Mouse (Mus musculus) c-Kit-positive CD71-positive TER-119-negative erythroid progenitor cells, embryonic 14.5 days (primary cell): ENCODE measurements around the gene Fam122a.

Source experiments
- DNase-seq: peaks from one replicate; pipeline ENCODE4 v3.0.0-alpha.2; 2013; ENCODE audit warnings: low read depth

Fam122a gene

DNA sequence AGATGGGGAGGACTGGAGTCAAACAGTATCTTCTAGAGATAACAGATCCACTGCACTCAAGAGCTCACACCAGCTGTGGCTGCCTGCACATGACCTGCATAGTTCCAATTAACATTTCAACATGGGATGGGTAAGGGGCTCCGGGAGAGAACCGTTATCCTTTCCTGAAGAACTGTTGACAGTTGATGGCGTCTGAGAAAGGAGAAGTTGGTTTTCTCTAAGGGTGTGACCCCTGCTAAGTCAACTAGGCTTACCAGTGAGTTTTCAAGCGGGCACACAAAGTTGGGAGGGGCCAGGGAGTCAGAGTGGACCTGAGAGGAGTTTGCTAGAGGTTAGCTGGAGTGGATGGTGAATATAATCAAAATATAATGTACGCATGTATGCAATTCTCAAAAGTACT lies 13.1 kb upstream of the Fam122a start:
- no peak for DNase-seq

DNA sequence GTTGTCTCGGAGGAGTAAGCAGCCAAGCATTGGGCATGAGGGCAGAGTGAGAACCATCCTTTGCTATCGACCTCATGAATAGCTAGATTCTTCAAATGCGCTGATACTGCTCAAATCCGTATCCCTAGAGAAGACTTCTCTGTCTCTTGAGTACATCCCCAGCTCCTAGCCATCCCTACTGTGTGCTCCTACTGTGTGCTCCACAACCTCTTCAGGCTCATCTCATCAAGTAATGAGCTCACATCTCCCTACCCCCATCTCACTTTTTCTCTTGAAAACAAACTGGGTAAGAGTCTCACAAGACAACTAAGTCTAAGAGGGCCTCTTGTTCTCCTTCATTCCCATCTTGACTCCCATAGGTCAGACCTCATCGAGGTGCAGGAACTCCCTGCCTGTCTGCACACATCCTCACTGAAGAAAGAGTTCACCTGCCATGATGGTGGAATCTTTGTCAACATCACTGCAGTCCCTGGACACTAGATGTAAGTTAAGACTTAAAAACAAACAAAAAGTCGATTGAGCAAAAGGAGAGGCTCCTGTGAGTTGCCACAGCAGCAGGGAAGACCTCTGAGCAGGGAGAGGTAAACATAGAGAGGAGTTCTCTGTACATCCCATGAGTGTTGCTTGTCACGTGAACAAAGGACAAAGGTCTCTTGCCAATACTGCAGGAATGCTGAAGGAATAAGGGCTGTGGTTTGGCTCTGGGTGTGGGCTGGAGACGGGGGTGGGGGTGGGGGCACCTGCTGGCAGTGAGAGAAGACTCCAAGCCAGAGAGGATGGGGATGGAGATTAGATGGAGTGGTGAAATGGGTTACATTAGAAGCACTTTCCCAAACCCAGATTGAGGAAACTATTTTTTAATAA lies 9.5 kb upstream of the Fam122a start:
- no peak for DNase-seq

DNA sequence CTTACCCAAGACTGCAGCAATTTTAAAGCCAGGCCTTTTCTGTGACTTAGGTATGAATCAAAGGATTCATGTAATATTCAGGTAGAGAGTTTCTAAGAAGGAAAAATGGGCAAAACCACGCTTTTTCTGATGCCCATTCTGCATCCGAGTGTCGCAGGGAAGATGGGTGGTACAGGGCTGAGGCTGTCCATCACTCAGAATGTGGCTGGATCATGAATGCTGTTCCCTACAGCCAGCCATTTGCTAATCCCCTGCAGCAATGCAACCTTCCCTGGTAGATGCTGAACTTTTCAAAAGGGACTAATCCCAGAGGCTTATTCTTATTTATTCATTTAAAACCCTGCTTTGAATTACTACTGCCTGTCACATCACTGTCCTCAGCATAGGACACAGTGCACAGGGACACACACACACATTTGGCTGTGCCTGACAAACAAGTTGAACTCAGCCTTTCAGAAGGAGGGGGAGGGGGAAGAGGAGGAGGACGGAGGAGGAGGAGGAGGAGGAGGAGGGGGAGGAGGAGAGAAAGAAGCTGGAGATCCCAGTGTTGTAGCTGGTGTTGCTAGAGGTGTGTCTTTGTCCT lies 7.5 kb upstream of the Fam122a start:
- DNase-seq, result no peak

DNA sequence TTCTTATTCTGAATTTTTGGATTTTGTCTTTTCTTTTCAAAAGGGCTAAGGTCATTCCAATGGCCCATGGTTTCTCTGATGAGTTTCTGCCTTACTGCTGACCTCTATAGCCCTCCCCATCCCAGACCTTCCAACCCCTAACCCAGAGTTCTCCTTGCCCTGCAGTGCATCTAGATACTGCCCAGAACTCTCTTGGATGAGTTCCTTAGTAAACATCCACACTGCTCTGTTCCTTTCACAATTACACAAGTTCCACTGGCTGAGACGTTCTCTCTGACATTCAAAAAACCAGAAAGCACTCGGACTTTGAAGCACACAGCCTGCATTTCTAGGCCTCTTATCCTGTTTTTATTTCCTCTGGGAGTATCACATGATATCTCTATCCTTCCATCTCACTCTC lies 3.8 kb upstream of the Fam122a start:
- DNase-seq, result no peak

DNA sequence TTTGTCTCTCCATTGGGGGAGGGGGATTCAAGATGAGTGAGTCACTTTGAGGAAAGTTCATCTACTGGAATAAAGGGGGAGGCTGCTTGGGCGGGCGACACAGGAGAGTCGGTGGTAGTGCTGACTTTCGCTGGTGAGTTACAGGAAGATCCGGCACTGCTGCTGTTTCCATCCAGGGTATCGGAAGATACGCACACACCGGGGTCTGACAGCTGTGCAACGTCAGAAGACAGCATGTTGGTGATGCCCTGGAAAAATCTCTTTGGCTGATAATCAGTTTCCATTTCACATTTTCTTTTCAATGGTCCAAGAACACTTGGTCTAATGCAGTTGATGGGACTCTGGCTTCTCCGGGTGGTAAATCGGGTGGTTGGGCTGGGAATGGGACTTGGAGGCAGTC lies 695 bp downstream of the Fam122a start:
- peak; percentile 27 for DNase-seq

DNA sequence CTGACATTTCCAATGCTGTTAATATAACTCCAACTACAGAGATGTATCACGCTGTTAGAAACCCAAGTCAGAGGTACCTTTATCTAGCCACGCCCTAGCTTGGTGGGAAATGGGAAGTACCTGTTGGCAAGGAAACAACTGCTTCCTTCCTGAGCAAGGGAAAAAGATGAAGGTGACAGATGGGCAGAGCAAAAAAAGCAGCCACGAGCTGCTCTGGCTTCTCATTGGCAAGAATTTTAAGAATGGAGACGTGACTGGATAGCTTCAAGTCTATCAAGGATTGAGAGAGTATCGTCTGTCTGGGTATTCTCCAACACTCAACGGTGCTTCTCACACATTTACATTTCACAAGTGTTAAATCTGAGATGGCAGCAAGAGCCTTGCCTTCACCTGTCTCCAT lies 1.9 kb downstream of the Fam122a start:
- no peak for DNase-seq

DNA sequence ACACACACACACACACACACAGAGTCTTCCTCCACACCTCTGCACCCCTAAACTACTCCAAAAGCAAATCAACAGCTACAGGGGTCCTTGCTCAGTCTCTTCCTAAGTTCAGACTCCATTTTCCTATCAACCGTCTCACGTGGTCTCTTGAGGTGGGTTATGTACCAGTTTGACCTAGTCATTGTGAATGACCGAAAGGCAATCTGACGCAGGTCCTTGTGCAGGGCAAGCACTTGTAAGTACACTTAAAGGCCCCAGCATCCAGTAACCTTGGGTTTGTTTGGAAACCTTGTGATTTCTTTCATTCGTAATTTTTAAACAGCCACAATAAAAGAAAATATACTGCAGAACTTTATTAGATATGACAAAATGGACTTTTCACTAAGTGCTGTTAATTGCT lies 4.6 kb downstream of the Fam122a start:
- no peak for DNase-seq

DNA sequence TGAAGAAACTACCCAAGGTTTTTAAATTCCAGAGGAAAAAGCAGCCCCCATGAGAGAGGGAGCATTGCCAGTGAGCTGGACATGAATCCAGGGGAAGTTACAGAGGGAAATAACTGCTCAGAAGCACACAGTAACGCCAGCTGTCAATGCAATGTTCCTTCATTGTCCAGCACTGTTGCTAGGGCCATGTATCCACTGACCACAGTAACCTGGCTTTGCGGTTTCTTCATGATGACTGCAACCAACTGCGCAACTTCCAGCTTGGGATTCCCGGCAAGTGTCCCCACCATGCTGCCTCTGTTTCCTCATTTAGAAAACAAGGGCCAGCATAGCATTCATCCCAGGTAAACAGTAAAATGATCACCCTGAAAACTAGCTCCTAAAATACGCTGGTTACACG lies 5.6 kb downstream of the Fam122a start:
- no peak for DNase-seq

DNA sequence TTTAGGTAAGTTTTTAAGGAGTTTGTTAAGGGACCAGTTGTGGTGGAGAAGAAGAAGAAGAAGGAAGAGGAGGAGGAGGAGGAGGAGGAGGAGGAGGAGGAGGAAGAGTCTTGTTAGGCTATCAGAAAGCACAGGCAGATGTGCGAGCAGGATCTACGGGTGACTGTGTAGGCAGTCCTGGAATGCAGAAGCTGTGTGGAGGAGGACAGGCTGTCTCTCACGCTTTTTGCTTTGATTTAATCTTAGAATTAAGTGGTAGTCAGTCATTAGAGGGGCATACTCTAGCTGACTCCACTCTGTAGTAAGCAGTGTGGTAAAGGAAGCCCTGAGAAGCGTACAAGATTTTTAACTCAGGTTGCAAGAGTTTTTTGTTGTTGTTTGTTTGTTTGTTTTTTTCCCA lies 7.9 kb downstream of the Fam122a start:
- DNase-seq, result no peak

DNA sequence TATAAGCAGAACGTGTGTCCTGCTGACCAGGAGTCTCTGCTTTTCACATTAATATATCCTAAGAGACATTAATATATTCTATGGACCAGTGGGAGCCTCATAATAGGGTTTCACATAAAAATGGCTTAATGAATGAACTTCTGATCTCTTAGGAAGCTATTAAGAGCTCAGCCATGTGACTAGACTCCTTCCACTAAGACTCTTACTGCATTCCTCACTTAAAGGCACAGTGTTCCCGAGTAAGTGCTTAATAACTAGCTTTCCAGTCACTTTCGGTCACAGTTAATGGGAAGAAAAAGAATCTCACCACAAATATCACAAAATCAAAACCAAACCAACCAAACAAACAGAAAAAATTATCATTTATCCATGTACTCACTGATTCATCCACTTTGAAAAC lies 8.5 kb downstream of the Fam122a start:
- no peak for DNase-seq

DNA sequence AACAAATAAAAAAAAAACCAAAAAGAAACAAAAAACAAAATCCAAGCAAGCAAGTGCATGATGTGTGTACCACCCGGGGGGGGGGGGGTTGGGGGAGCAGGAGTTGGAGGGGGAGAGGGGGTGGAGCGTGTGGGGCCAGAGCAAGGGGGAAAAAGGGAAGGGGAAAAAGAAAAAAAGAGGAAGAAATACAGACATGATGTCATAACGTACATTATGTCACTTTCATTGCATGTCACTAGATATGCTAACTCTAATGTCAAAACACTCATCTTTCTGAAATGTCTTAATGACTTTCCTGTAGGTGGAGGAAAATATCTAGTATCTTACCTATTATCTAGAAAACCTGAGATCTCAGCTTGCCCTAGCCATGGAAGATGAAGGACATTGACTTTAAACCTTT lies 14.1 kb downstream of the Fam122a start:
- DNase-seq, result no peak

DNA sequence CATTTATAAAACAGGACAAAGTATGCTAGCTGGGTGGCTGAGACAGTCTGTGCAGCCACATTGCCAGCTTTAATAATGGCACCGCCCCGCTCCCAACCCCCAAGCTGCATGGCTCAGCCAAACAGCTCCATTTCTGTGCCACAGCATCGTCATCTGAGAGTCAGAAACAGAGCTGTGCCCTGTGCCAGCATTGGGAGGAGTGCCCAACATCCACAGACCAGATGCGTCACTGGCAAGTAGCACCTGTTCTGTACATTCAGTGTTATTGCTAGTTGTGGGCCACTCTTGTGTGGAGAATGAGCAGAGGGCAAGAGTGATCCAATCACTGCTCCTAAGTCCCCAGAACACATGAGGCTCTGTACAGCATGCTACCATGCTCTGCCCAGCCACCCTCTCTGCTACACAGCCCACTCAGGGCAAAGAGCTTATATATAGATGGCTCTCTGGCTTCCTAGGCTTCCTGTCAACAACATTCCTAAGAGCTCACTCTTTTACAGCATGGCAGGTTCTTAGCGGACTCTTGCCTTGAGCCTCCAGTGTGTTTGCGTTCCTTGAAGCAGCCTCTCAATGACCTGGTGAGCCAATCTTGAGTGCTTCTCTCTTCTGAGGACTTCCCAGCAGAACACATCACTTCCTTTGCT lies 20.4 kb downstream of the Fam122a start:
- no peak for DNase-seq

DNA sequence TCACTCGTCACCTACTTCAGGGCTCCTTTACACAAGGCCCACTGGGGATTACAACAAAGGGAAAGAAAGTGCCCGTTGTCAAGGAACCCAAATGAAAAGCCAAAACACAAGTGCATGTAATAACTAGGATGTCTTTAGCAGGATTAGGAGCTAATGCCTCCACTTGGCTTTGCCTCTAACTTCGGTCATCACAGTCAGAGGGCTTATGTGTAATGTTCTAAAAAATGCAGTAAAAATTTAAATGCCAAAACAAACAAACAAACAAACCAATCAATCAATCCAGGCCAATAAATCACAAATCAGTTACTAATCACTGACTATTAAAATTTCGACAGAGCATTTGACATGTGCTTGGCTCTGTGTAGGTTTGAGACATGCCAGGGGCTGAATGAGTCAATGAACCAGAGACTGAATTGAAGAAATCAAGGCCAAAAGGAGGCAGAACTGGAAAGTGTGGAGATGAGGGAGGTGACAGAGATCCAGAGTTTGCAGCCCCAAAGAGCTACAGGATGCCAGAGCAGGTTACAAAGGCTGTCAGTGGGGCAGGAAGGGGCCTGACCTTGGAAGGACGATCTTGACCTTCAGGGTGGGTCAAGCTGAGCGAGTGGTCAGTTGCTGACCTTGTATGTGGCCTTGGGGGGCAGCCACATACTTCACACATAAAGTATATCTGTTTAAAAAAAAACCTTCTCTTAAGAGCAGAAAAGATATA lies 21.8 kb downstream of the Fam122a start:
- no peak for DNase-seq

DNA sequence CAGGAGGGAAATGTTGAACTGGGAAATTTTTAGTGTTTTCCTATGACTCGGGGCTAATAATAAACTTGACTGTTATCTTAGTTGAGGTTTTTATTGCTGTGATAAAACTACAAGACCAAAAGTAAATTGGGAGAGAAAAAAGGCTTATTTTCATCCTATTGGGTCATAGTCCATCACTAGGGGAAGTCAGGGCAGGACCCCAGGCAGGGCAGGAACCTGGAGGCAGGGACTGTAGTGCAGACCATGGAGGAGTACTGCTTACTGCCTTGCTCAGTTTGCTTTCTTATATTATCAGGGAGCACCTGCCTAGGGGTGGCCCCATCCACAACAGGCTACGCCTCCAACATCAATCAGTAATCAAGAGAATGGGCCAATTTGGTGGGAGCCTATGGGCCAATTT lies 22.7 kb downstream of the Fam122a start:
- DNase-seq, result no peak

DNA sequence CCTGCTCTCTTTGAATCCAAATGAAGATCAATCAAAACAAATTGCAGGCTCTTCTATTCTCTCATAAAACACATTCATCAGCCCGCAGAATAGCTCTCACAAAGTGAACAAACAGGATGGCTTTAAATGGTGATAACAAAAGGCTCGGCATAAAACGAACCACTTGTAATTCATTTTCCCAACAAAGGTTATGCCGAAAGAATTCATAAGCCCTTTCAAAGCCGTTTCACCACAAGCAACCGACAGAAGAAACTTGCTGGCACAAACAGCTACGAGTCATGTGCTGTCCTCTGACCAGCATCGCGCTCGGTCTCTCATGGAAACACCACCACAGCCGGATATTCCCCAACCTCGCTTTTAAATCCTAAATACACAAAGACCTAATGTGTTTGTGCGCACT lies 23.8 kb downstream of the Fam122a start:
- no peak for DNase-seq

DNA sequence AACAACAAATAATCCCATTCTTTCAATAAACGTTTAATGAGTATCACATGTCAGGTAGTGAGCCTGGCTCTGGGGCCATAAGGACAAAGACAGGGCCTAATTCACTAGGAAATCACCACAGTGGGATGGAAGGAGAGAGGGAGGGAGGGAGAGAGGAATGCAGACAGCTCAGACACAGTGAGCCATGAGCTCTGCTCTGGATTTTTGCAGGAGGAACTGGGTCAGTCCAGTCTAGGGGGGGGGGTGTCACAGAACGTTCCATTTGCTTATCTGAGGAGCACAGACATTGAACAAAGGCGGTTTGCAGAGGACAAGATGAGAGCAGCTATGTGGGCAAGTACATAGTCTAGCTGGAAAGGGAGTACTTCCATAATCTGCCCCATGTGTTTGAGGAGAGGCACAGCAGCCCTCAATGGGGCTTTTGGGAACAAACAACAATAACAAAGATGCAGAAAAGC lies 24.7 kb downstream of the Fam122a start:
- peak; percentile 57 for DNase-seq

DNA sequence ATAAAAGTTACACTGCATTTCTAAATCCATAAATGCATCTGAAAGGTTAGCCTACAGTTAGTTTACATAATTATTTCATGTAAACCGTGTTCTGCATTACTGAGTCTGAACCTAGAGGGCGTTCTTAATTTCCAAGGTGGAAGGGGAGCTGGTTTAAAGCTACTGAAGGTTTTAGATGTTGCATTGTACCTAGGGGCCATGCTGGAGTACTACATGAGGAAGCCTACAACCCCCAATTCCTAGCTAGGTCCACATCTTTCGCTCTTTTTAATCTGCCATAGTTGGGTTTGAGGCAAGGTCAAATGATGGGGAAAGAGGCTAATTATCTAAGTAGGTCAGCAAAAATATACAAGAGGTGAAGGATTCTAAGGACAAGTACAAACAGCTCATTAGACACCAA lies 25.5 kb downstream of the Fam122a start:
- DNase-seq, result no peak

DNA sequence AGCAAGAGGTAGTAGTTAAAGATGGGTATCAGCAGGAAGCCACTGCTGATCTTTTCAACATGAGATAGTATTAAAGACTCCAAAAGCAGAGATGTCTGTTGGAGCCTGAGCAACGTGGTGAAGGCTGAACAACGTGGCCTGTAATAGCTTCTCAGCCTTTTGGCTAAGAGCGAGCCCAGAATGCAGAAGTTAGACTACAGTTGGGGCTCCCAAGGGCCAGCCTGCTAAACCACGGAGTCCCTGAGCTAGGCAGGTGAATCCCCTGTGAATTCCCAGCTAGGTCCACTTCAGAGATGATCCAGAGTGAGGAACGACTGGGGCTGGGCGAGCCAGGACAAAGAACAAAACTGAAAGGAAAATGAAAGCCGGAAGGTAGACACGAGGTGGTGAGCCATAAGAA lies 26.4 kb downstream of the Fam122a start:
- DNase-seq, result no peak

DNA sequence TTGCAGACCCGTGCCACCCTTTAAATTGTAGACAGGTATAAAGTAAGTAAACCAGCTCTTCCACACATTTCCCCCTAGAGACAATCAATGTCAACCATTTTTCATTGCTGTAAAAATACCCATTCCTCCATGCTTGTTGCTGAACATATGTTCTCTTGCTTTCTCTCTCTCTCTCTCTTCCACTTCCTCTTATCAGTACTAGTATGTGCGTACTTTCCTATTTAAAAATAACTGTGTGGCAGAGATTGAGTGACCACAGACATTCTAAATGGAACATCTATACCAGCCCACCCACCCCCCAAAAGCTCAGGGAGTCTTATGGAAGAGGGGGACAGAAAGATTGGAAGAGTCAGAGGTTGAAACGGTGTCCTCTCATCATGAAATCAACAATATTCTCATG lies 32.8 kb downstream of the Fam122a start:
- no peak for DNase-seq

DNA sequence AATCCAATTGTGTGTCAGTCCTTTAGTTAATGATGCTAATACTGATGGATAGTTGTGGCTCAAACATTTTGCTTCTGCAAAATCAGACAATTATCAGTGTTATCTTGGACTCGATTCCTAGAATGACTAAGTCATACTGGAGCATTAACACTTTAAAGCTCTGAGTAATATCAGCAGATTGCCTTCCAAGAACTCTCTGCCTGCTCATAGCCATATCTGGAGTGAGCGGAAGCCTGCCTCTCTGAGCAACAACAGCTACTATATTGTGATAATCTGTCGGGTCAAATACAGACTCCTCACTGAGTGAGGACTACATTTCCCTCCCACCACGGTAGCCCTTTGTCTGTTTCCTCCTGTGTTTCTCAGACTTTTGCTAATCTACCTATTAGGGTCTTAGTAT lies 37.4 kb downstream of the Fam122a start:
- DNase-seq, result peak; percentile 52

DNA sequence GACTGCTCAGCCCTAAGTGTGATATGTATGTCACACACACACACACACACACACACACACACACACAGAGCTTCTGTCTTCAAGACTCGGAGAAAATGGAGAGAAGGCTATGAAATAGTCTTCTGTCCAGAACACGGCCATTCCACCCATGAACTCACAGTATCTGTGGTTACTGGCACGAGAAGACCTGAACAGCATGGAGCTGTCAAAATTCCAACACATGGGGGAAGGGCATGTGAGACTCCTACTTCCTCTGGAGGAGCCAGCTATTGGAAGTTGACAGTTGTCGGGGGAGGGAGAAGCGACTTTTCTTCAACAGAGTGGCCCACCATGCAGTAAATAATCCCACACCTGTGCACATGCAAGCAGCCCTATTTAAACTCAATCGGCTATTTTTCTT lies 42.9 kb downstream of the Fam122a start:
- no peak for DNase-seq

DNA sequence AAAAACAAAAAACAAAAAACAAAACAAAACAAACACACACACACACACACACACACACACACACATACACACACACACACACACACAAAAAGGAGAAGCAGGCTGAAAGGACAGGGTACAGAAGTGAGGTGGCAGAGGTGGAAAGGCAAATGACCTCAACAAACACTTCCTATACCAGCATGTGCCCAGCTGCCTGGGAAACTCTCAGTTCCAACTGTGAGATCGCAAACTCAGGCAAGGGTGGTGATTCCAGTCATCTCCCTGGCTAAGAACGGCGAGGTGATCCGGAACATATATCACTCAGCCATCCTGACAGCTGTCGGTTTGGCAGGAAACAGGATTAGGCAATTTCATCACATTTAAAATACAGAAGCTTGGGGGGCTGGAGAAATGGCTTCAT lies 44.7 kb downstream of the Fam122a start:
- no peak for DNase-seq

DNA sequence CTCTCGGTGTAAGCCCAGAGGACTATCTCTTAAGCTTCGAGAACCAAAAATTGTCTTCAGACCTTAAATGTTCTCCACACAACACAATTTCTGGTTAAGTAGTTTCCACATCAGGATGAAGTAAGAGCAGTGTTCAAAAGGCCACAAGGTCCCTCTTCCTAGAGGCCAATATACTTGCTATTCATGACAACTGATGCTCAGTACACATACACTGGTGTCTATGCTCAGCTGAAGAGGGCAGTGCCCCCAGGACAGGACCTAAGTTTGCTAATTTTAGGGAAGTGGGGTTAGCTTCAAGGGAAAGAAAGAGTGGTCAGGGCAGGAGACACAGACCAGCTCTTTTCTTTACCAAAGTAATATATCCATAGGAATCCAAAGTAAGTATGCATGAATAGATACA lies 45.8 kb downstream of the Fam122a start:
- DNase-seq, result no peak
